Mouse (Mus musculus): ENCODE results near the gene Gpr176. TPM values are rescaled to one million over a fixed set of nuclear protein-coding genes. Genes with fewer than 3 reads are reported as not detected.
A peak's percentile ranks its signal among the peaks of the same experiment; 100 is the strongest.

The Gpr176 gene
- polyA plus RNA-seq, 1 experiment from 2014 or later = 7.7 TPM

GRCm38 (mm10) chr2:118315656-118316402 is 57.4 kb downstream of the Gpr176 start:
- 72% methylated on average over 12 of the region's 12 CpGs for WGBS
- Histone ChIP-seq H3K4me1 (replicated peaks; ENCODE audit: control insufficient read depth, insufficient read depth, low read length) (peaks cover 15% of the 10 kb centered on the region), H3K9me3 (ENCODE audit: control insufficient read depth, low read length) (no peaks in the 10 kb centered on the region), H3K27ac (no peak overlapping the region), H3K27me3 (ENCODE audit: control insufficient read depth, insufficient read depth, low read length) (no peaks in the 10 kb centered on the region), H3K4me2 (replicated peaks) (no peak overlapping the region), H3K4me3 (replicated peaks; ENCODE audit: low read length) (no peak overlapping the region), H3K36me3 (replicated peaks; ENCODE audit: control insufficient read depth, insufficient read depth) (no peaks in the 10 kb centered on the region), H3K9ac (no peak overlapping the region)
- ATAC-seq (ENCODE audit: low FRiP score) = no peak
- no peak for DNase-seq (ENCODE audit: low spot score)

DNA sequence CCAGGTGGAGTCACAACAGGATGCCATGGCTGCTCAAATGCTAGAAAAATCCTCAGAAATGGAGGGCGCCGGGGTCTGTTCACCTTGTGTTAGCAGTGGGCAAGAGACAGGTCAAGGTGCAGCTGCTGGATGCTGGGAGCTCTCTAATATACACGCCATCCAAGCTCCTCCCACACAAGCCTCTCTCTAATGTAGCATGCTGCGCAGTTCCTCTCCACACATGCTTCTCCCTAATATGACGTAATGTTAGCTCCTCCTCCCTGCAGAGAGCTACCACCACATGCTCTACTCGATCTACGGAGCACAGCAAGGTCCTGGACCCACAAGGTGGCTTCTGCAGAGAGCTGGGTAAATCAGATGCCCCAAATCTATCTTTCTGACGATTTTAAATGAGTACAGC is 65.7 kb downstream of the Gpr176 start:
- no peak overlapping the region for H3K4me2 ChIP-seq (replicated peaks)
- peak; percentile 75; the same call in 1 of the 2 replicates for ATAC-seq (ENCODE audit: low FRiP score)
- no peak overlapping the region for H3K27ac ChIP-seq
- H3K36me3 ChIP-seq (replicated peaks; ENCODE audit: control insufficient read depth, insufficient read depth) = no peaks in the 10 kb centered on the region
- no peak overlapping the region for H3K9ac ChIP-seq
- WGBS = 66% methylated on average over 8 of the region's 8 CpGs
- H3K27me3 ChIP-seq (ENCODE audit: control insufficient read depth, insufficient read depth, low read length) = no peaks in the 10 kb centered on the region
- DNase-seq (ENCODE audit: low spot score) = no peak
- H3K4me3 ChIP-seq (replicated peaks; ENCODE audit: low read length) = no peak overlapping the region
- no peaks in the 10 kb centered on the region for H3K4me1 ChIP-seq (replicated peaks; ENCODE audit: control insufficient read depth, insufficient read depth, low read length)
- H3K9me3 ChIP-seq (ENCODE audit: control insufficient read depth, low read length) = no peaks in the 10 kb centered on the region

DNA sequence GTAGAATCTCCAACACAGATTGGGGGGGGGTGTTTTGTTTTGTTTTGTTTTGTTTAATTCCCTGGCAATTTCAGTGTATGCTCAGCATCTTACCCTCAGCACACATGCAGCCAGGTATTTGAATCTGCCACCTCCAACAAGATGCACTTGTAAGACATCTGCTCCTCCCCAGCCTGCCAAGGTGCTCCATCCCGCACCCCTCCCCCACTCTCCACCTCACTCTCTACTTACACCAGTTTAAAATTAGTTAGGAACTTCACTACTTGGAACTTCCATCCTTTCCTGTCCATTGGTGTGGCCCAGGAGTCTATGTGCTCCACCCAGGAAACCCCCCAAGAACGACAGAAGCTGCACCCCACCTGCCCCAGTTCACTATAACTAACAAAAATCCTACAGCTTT is 66.3 kb downstream of the Gpr176 start:
- WGBS = 77% methylated on average over 2 of the region's 2 CpGs
- Histone ChIP-seq H3K4me1 (replicated peaks; ENCODE audit: control insufficient read depth, insufficient read depth, low read length) (no peaks in the 10 kb centered on the region), H3K4me2 (replicated peaks) (no peak overlapping the region), H3K27me3 (ENCODE audit: control insufficient read depth, insufficient read depth, low read length) (no peaks in the 10 kb centered on the region), H3K36me3 (replicated peaks; ENCODE audit: control insufficient read depth, insufficient read depth) (no peaks in the 10 kb centered on the region), H3K9ac (no peak overlapping the region), H3K9me3 (ENCODE audit: control insufficient read depth, low read length) (no peaks in the 10 kb centered on the region), H3K27ac (no peak overlapping the region), H3K4me3 (replicated peaks; ENCODE audit: low read length) (no peak overlapping the region)
- ATAC-seq (ENCODE audit: low FRiP score) = no peak
- no peak for DNase-seq (ENCODE audit: low spot score)

DNA sequence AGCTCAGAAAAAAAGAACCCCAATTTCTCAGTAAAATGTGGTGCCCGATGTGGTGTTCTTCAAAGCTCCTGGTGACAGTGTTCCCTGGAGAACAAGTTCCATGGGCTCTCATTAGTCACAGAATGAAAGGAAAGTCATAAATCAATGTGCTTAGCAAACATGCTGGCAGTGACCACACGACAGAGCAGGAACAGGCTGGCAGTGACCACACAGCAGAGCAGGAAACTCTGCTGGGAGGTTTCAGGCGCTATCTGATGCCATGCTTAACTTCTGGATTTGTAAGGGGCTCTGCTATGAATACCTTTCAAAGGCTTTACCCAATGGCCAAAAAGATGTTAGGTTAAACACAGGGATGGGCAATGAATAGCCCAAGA is 66.7 kb downstream of the Gpr176 start:
- ATAC-seq (ENCODE audit: low FRiP score) = no peak

DNA sequence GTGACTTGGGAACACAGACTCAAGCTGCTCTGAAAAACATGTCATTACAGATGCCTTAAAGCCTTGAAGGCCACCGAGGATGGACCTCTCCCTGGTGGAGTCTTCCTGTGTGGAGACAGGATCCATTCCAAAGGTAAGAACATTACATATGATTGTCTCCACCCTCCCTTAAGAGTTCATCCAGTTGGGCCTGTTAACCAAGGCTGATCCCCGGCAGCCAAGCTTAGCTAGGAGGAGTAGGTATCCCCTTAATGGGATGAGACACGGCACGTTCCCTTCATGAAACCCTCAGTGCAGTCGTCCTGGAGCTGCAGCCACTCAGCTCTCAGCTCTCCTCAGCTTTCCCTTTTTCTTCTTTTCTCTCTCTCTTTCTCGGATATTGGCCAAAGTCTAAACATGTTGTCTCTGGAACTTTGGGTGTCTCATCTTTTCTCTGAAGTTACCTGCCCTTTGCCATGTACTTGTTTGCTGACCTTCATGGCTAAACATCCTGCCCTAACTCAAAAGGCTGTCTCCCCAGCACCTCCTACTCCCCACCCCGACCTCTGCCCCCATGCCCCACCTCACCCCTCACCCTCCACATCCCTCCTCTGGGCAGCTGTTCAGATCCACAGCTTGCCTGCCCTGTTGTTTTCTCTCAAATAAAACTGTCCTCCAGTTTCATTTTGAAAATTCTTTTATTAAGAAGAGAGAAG is 67.2 kb downstream of the Gpr176 start:
- no peaks in the 10 kb centered on the region for H3K4me1 ChIP-seq (replicated peaks; ENCODE audit: control insufficient read depth, insufficient read depth, low read length)
- no peak overlapping the region for H3K4me3 ChIP-seq (replicated peaks; ENCODE audit: low read length)
- H3K27ac ChIP-seq = no peak overlapping the region
- 80% methylated on average over 7 of the region's 7 CpGs for WGBS
- no peak overlapping the region for H3K4me2 ChIP-seq (replicated peaks)
- H3K27me3 ChIP-seq (ENCODE audit: control insufficient read depth, insufficient read depth, low read length) = no peaks in the 10 kb centered on the region
- DNase-seq (ENCODE audit: low spot score) (no peak), ATAC-seq (ENCODE audit: low FRiP score) (no peak)
- H3K9me3 ChIP-seq (ENCODE audit: control insufficient read depth, low read length) = no peaks in the 10 kb centered on the region
- no peaks in the 10 kb centered on the region for H3K36me3 ChIP-seq (replicated peaks; ENCODE audit: control insufficient read depth, insufficient read depth)
- no peak overlapping the region for H3K9ac ChIP-seq

More for the DNA sequence above, 66.7 kb downstream of the Gpr176 start:
- no peak overlapping the region for H3K4me2 ChIP-seq (replicated peaks)
- H3K4me3 ChIP-seq (replicated peaks; ENCODE audit: low read length) = no peak overlapping the region
- no peaks in the 10 kb centered on the region for H3K27me3 ChIP-seq (ENCODE audit: control insufficient read depth, insufficient read depth, low read length)
- H3K4me1 ChIP-seq (replicated peaks; ENCODE audit: control insufficient read depth, insufficient read depth, low read length) = no peaks in the 10 kb centered on the region
- no peaks in the 10 kb centered on the region for H3K36me3 ChIP-seq (replicated peaks; ENCODE audit: control insufficient read depth, insufficient read depth)
- 40% methylated on average over 3 of the region's 3 CpGs for WGBS
- H3K27ac ChIP-seq = no peak overlapping the region
- no peak for DNase-seq (ENCODE audit: low spot score)
- H3K9me3 ChIP-seq (ENCODE audit: control insufficient read depth, low read length) = no peaks in the 10 kb centered on the region
- no peak overlapping the region for H3K9ac ChIP-seq

DNA sequence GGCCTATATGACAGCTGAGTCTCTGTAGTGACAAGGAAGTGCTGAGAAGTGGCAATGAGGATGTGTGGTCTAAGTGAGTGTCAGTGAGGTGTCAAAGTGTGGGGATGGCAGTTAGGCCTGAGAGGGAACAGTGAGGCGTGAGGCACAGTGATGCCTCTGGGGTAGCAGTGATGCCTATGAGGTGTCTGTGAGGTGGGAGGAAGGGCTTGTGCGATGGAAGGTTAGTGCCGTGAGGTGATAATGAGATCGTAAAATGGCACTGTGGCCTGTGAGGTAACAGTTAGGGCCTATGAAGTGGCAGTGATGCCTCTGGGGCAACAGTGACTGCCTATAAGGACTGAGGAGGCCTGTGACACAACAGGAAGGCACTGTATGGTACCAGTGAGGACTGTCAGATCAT is 69.8 kb downstream of the Gpr176 start:
- no peak for DNase-seq (ENCODE audit: low spot score)
- H3K4me2 ChIP-seq (replicated peaks) = no peak overlapping the region
- no peaks in the 10 kb centered on the region for H3K9me3 ChIP-seq (ENCODE audit: control insufficient read depth, low read length)
- no peak overlapping the region for H3K4me3 ChIP-seq (replicated peaks; ENCODE audit: low read length)
- WGBS = 86% methylated on average over 4 of the region's 4 CpGs
- ATAC-seq (ENCODE audit: low FRiP score) = no peak
- H3K27me3 ChIP-seq (ENCODE audit: control insufficient read depth, insufficient read depth, low read length) = no peaks in the 10 kb centered on the region
- H3K9ac ChIP-seq = no peak overlapping the region
- H3K36me3 ChIP-seq (replicated peaks; ENCODE audit: control insufficient read depth, insufficient read depth) = no peaks in the 10 kb centered on the region
- H3K27ac ChIP-seq = no peak overlapping the region
- H3K4me1 ChIP-seq (replicated peaks; ENCODE audit: control insufficient read depth, insufficient read depth, low read length) = 0 out of 2 replicates have a peak, but pooled peaks cover 2% of the 10 kb centered on the region

GRCm38 (mm10) chr2:118301656-118302055 is 71.6 kb downstream of the Gpr176 start:
- no peak overlapping the region for H3K27ac ChIP-seq
- no peak for DNase-seq (ENCODE audit: low spot score)
- ATAC-seq (ENCODE audit: low FRiP score) = no peak
- 83% methylated on average over 2 of the region's 2 CpGs for WGBS
- H3K4me1 ChIP-seq (replicated peaks; ENCODE audit: control insufficient read depth, insufficient read depth, low read length) = 0 out of 2 replicates have a peak, but pooled peaks cover 4% of the 10 kb centered on the region
- H3K9me3 ChIP-seq (ENCODE audit: control insufficient read depth, low read length) = no peaks in the 10 kb centered on the region
- H3K27me3 ChIP-seq (ENCODE audit: control insufficient read depth, insufficient read depth, low read length) = no peaks in the 10 kb centered on the region
- no peak overlapping the region for H3K4me2 ChIP-seq (replicated peaks)
- H3K9ac ChIP-seq = no peak overlapping the region
- H3K36me3 ChIP-seq (replicated peaks; ENCODE audit: control insufficient read depth, insufficient read depth) = no peaks in the 10 kb centered on the region
- no peak overlapping the region for H3K4me3 ChIP-seq (replicated peaks; ENCODE audit: low read length)

- WGBS = 66% methylated on average over 8 of the region's 8 CpGs
- H3K9me3 ChIP-seq (ENCODE audit: control insufficient read depth, low read length) = no peaks in the 10 kb centered on the region
- no peak for ATAC-seq (ENCODE audit: low FRiP score)
Observed at GRCm38 (mm10) chr2:118301041-118301545, 72.1 kb downstream of the Gpr176 start.

GRCm38 (mm10) chr2:118299981-118300380 is 73.2 kb downstream of the Gpr176 start:
- WGBS = 94% methylated on average over 2 of the region's 2 CpGs
- H3K4me2 ChIP-seq (replicated peaks) = no peak overlapping the region
- no peak for ATAC-seq (ENCODE audit: low FRiP score)
- no peaks in the 10 kb centered on the region for H3K36me3 ChIP-seq (replicated peaks; ENCODE audit: control insufficient read depth, insufficient read depth)
- H3K4me1 ChIP-seq (replicated peaks; ENCODE audit: control insufficient read depth, insufficient read depth, low read length) = peaks cover 4% of the 10 kb centered on the region; the same call in 1 of the 2 replicates
- H3K27ac ChIP-seq = no peak overlapping the region
- H3K9me3 ChIP-seq (ENCODE audit: control insufficient read depth, low read length) = no peaks in the 10 kb centered on the region
- no peaks in the 10 kb centered on the region for H3K27me3 ChIP-seq (ENCODE audit: control insufficient read depth, insufficient read depth, low read length)
- H3K4me3 ChIP-seq (replicated peaks; ENCODE audit: low read length) = no peak overlapping the region
- H3K9ac ChIP-seq = no peak overlapping the region
- no peak for DNase-seq (ENCODE audit: low spot score)

More at GRCm38 (mm10) chr2:118301041-118301545, 72.1 kb downstream of the Gpr176 start:
- Histone ChIP-seq H3K4me3 (replicated peaks; ENCODE audit: low read length) (no peak overlapping the region), H3K4me2 (replicated peaks) (no peak overlapping the region), H3K9ac (no peak overlapping the region), H3K4me1 (replicated peaks; ENCODE audit: control insufficient read depth, insufficient read depth, low read length) (0 out of 2 replicates have a peak, but pooled peaks cover 4% of the 10 kb centered on the region), H3K27ac (no peak overlapping the region), H3K27me3 (ENCODE audit: control insufficient read depth, insufficient read depth, low read length) (no peaks in the 10 kb centered on the region), H3K36me3 (replicated peaks; ENCODE audit: control insufficient read depth, insufficient read depth) (no peaks in the 10 kb centered on the region)
- DNase-seq (ENCODE audit: low spot score) = no peak

Measured in hindbrain, embryonic 14.5 days (tissue).